Mouse (Mus musculus) activated CD4-positive, CD25-positive, alpha-beta regulatory T cell, adult 4 months (primary cell): Measurements from ENCODE around the gene Porcn. TPM values are rescaled to one million over a fixed set of nuclear protein-coding genes. Genes with fewer than 3 reads are reported as not detected.
A peak's percentile ranks its signal among the peaks of the same experiment; 100 is the strongest.

Source experiments
- ATAC-seq: one replicate; pipeline ENCODE4 v1.8.0; 2017
- polyA plus RNA-seq, 2 experiments: library from polyadenylated mRNA; unstranded; fragments of 100-300 nt; shearing (Covaris generic); gene quantifications; one replicate each; pipeline ENCODE4 v1.2.1; 2017

Gene Porcn
- polyA plus RNA-seq, 2 experiments from 2014 or later = 0.38 TPM; not detected in 1

DNA sequence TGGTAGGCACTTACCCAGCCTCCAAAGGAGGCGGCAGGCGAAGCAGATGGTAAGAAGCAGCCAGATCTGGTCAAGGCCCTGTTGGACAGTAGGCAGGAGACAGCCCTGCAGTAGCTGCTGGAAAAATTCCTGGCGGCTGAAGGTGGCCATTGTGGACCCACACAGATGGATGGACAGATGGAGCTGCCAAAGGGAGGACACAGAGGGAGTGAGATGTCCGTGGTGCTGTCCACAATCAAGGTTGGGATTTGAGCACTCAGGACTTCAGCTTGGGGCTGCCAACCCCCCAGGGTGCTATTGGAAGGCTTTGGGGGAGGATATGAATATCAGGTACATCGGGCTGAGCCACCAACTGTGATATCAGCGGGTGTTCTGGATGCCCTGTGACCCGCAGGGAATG, 774 bp downstream of the Porcn start:
- ATAC-seq = no peak

DNA sequence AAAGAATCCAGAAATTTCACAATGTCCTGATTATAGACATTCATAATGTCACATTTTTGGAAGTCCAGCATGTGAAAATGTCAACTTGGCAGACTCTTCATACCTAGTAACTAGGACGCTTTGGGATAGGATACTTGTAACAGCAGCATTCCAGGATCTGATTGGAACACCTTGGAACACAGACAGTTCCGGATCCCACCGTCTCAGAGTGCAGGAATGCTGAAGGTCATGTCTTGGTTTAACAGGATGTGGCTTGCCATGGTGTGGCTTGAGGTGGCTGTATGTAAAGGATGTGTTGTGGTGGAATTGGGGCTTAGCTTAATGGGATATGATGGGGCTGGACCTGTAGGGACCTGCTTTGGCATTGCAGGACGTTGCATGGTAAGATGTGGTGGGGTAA, 1.2 kb downstream of the Porcn start:
- ATAC-seq = no peak

- ATAC-seq = no peak
Measured at GRCm38 (mm10) chrX:8204076-8204475, 2.2 kb downstream of the Porcn start.

- ATAC-seq = no peak
Measured at GRCm38 (mm10) chrX:8203105-8203504, 3.2 kb downstream of the Porcn start.

DNA sequence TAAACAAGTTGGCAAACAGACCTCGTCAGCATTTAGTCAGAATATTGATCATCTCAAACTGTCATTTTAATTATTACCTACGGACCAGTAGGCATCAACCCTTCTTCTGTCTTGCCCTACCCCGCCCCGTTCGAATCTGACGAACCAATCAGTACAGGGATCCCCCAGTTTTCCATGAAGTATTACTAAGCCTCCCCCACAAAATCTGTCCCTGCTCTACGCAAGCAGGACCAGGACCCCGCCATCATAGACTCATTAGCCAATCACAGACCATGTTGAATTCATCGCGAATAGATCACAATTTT, 13.0 kb downstream of the Porcn start, which contains the start of gene Ebp:
TSS of gene Ebp (minus strand) at position 94 of the 305 bp plus-strand sequence.
- no peak for ATAC-seq

GRCm38 (mm10) chrX:8192640-8193418, 13.5 kb downstream of the Porcn start:
- ATAC-seq = peak; percentile 99

GRCm38 (mm10) chrX:8192126-8192639, 14.1 kb downstream of the Porcn start:
- no peak for ATAC-seq

DNA sequence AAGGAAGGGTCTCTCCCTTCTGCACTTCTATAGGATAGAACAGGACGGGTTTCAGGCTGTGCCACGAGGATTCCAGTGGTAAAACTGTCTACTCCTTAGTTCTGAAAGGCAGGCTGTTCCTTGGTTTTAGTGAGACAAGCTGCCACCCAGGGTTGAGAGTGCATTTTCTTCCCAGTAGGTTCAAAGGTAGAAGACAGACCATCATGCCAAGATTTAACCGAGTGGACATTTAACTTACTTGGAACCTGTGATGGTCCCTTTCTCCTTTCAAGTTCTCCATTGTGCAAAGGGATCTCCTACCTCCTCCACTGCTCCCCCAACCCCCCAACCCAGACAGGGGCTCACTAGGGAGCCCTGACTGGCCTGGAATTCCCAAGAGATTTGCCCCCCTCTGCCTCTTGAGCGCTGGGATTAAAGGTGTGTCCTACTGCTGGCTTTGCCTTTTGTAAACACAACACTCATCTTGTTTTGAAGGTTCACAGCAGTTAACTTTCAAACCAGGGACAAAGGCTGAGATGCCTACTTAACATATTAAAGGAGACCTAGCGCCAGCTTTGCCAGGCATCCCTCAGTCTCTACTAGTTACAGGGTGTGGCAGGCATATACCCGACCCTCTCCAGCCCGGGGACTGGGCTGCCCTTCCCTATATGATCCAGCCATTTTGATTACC, 23.3 kb downstream of the Porcn start:
- ATAC-seq = no peak

DNA sequence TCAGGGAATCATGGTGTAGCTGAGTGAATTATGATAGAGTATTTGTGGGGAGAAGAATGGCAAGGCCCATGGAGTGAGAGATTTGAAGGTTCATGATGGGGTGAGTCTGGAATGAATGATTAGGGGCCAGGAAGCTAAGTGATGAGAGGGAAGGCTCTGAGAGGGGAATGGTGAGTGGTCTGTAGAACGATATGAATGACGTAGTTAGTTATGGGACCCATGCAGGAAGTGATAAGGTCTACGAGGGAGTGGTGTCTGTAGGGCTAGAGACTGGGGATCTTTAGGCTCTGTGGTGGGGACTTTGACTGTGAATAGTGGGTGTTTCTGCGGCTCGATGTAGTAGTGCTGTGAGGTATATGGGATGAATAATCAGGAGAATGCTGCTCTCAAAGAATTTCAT, 26.7 kb downstream of the Porcn start:
- ATAC-seq = no peak

DNA sequence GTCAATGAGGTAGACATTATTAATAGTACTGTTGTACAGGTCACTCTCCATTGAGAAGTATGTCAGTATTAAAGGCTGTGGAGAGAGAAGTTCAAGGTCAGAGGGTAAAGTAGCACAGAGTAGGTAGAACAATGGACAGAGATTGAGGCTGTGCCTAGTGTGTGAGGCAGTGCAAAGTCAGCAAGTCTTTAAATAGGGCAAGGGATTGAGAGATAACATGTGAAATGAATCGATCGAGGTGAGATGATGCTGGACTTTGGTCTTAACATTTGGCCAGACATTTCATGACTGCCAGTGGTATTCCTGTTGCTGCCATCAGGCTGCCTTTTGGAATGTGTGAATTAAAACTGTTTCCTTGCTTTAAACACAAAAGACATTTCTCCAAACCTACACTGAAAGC, 27.5 kb downstream of the Porcn start:
- ATAC-seq = no peak

DNA sequence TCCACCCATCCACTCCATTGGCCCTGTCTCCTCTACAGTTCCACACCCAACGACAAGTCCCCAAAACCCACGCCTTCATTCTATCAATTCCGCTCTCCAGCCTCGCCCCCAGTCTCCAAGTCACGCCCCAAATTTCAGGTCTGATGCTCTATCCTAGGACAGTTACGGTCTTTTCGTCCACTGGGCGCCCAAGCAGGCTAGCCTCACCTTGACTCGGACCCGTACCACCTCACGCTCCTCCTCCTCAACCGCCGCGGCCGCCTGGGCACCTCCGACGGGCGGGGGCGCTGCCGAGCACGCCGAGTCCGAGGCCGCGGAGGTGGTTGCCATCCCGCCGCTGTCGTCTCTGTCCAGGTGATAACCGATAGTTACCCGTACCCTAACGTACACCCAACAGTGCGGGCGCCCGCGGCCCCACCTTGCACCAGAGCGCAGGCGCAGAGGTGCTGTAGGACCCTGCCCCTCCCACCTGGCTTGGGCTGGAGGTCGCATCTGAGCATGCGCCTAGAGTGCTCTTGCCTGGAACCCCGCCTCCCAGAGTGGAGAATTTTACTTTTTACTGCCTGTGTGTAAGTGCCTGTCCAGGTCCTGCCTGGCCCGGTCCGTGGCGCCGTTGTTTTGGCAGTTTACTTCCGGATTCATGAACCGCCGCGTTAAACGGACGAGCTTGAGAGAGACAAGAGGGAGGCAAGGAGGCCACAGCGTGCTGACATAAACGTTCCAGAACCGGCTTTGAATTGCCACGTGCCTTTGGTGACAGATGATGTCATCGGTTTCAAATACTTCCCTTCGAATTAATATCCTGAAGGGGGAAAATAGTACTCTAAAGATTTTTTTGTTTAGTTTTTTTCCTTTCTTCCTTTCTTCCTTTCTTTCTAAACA, 30.6 kb downstream of the Porcn start, which contains the start of gene Tbc1d25:
TSS of gene Tbc1d25 (minus strand) at position 678 of the 882 bp plus-strand sequence.
- peak; percentile 72 for ATAC-seq

GRCm38 (mm10) chrX:8175169-8175503, 31.2 kb downstream of the Porcn start:
- ATAC-seq = no peak

DNA sequence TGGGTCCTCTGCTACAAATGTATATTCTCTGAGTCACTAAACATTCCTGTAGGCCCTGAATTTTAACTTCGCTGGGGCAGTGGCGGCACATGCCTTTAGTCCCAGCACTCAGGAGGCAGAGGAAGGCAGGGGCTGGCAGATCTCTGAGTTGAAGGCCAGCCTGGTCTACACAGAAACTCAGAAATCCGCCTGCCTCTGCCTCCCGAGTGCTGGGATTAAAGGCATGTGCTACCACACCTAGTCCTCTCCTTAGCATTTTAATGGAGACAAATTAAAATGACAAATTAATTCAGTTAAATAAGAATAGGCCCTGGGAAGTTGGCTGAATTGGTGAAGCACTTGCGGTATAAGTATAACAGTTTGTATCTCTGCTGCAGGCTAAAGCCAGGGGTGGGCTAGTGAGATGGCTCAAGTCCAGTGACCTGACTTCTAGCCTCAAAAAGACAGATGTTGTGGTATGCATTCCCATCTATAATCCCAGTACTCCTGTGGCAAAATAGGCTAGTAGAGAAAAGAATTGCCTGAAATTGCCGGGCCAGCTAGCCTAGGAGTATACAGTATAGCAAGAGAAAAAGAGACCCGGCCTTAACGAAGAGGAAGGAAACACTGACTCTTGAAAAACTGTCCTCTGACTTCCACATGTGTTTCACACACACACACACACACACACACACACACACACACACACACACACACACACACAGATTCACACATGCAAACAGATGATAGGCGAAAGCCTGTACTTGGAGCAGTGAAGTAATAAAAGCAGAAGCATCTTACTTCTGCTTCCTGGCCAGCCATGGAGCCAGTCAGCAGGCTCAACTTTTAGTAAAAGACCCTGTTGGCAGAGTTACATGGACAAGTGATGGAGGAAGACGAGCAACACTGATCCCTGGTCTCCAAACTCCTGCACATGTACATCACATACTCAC, 38.3 kb downstream of the Porcn start:
- no peak for ATAC-seq

DNA sequence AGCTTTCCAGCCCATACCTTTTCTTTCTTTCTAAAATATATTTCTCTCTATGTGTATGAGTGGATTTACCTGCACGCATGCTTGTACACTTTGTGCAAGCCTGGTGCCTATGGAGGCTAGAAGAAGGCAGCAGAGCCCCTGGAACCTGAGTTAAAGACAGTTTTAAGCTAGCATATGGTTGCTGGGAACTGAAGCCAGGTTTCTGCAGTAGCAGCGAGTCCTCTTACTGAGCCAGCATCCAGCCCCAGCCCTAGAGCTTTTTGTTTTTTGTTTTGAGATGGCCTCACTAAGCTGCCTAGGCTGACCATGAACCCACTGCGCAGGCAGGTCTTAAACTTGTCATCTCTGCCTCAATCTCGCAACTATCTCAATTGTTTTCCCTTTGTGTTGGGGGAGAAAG, 41.9 kb downstream of the Porcn start:
- ATAC-seq = no peak

DNA sequence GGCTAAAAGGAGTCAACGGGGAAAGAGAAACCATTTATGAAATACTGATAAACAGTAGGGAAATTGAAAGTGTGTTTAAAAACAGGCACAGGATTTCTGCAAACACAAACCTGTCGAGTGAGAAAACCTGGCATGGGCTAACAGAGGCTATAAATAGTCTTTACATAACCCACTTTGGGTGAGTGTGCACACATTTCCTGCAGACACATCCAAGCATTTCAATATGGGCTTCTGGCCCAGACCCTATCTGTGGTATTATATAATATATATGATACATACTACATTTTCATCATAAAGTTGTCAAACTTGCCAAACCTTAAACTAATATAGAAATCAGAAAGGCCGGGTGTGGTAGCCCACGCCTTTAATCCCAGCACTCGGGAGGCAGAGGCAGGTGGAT, 43.2 kb downstream of the Porcn start:
- no peak for ATAC-seq

- ATAC-seq = peak; percentile 82
Measured at GRCm38 (mm10) chrX:8145153-8145991, 61.0 kb downstream of the Porcn start, which contains the start of gene Rbm3. Gene Rbm3 (minus strand): TSS chrX:8145880.
